Comparison of ENCODE assay signal across 22 mouse cellular contexts in genomic region chr4:134559154-134559553, GRCm38 (mm10). TPM values are rescaled to one million over a fixed set of nuclear protein-coding genes. Genes with fewer than 3 reads are reported as not detected.
DNase-seq lines count a peak whose midpoint lies in the region; TF ChIP-seq lines count a peak whose summit lies in the region.
"Had no signal": no experiment of that assay in that cellular context is flagged by ENCODE, and none has a peak within 500 bp of the region (broad histone marks: within the 10 kb centered on the region; RNA-seq: fewer than 3 reads in every experiment).

No protein-coding gene starts in this region.

- H3K36me3 ChIP-seq in limb, embryonic 10.5 days: no peaks in the 10 kb centered on the region
- H3K36me3 ChIP-seq: forebrain, embryonic 15.5 days; limb, embryonic 13.5 days; lung, embryonic 15.5 days had no signal

- no peaks in the 10 kb centered on the region for H3K9me3 ChIP-seq in limb, embryonic 10.5 days (replicated peaks)
- H3K9me3 ChIP-seq: forebrain, embryonic 15.5 days; heart, embryonic 12.5 days; limb, embryonic 13.5 days; lung, embryonic 15.5 days; neural tube, embryonic 13.5 days had no signal

- no peak for TF ChIP-seq CTCF in bone marrow, adult 2 months (IDR thresholded peaks at IDR 0.05; ENCODE audit: control insufficient read depth, insufficient read depth, low read length)

- H3K27ac ChIP-seq in bone marrow, adult 2 months (ENCODE audit: control insufficient read depth, insufficient read depth, low read depth, low read length, poor library complexity): peak overlapping the region; percentile 60
- H3K27ac ChIP-seq in limb, embryonic 10.5 days: peak overlapping the region; percentile 54; the same call in 1 of the 2 replicates
- H3K27ac ChIP-seq: forebrain, embryonic 15.5 days; hindbrain, embryonic 14.5 days; lung, embryonic 15.5 days had no signal

- intact Hi-C loops in left cerebral cortex, postnatal 10 days (cut with DNase I): no loop called here

- H3K4me3 ChIP-seq in bone marrow, adult 2 months (replicated peaks; ENCODE audit: control insufficient read depth, low read depth, low read length): no peak overlapping the region
- H3K4me3 ChIP-seq in limb, embryonic 10.5 days: no peak overlapping the region
- H3K4me3 ChIP-seq: forebrain, embryonic 15.5 days; heart, embryonic 12.5 days; limb, embryonic 13.5 days; lung, embryonic 15.5 days; neural tube, embryonic 13.5 days had no signal

- no peaks in the 10 kb centered on the region for H3K27me3 ChIP-seq in limb, embryonic 10.5 days (ENCODE audit: low read depth, poor library complexity, severe bottlenecking)
- H3K27me3 ChIP-seq: forebrain, embryonic 15.5 days; heart, embryonic 12.5 days; limb, embryonic 13.5 days; lung, embryonic 15.5 days; neural tube, embryonic 13.5 days had no signal

- no peak for TF ChIP-seq POLR2A in bone marrow, adult 2 months (IDR thresholded peaks at IDR 0.05; ENCODE audit: borderline replicate concordance, control insufficient read depth, low read depth, low read length)

- peaks cover 2% of the 10 kb centered on the region; the same call in 1 of the 2 replicates for H3K4me1 ChIP-seq in bone marrow, adult 2 months (ENCODE audit: control insufficient read depth, insufficient read depth, low read length)
- H3K4me1 ChIP-seq in limb, embryonic 10.5 days: peaks cover 24% of the 10 kb centered on the region

- DNase-seq in 3134 (ENCODE audit: extremely low read depth, insufficient read length, low spot score) (peak; percentile 67), 3T3-L1 (ENCODE audit: low read depth, low spot score) (peak; percentile 43)
- DNase-seq in limb, embryonic 10.5 days (ENCODE audit: low spot score): no peak
- no peak for DNase-seq in embryo, embryonic 11 days
- DNase-seq in cerebellum, adult 9-10 months: no peak
- no peak for DNase-seq in left cerebral cortex, postnatal 10 days (ENCODE audit: extremely low spot score in 1 of 2, low spot score in 2 of 2)
- DNase-seq: adrenal gland, adult 2 months; adrenal gland, postnatal 36 days; cerebellum, adult 8-10 months; cerebellum, postnatal 36 days; heart, adult 11 months; heart, postnatal 10 days; kidney, adult 9 months; kidney, postnatal 14 days; layer of hippocampus, adult 9-11 months had no signal

- WGBS in bone marrow, adult 2 months: 24% methylated on average over 7 of the region's 7 CpGs
- 85% methylated on average over 7 of the region's 7 CpGs for WGBS in limb, embryonic 10.5 days

RNA-seq across cellular contexts. Expression of gene Selenon, which starts 7.2 kb away (rescaled TPM):
- polyA plus RNA-seq in bone marrow, adult 2 months (2011; ENCODE audit: insufficient read depth, insufficient read length, low replicate concordance, missing spikeins): 7.1 and 8.4 TPM in 2 replicates
- polyA plus RNA-seq in limb, embryonic 10.5 days (2016; fragmentation: Nextera tagmentation; extraction: Ambion mirVana): 10.9 and 13.4 TPM in 2 replicates
- total RNA-seq in left cerebral cortex, postnatal 10 days (2021): 10 to 100 TPM; 17.6 to 19.7 TPM

RNA-seq across cellular contexts. Expression of gene Mtfr1l, which starts 24.0 kb away (rescaled TPM):
- 35.3 and 57.2 TPM in 2 replicates for polyA plus RNA-seq in bone marrow, adult 2 months (2011; ENCODE audit: insufficient read depth, insufficient read length, low replicate concordance, missing spikeins)
- polyA plus RNA-seq in limb, embryonic 10.5 days (2016; fragmentation: Nextera tagmentation; extraction: Ambion mirVana): 104 and 109 TPM in 2 replicates
- total RNA-seq in left cerebral cortex, postnatal 10 days (2021): 10 to 100 TPM; 82.8 to 84.5 TPM

RNA-seq across cellular contexts. Expression of gene Aunip, which starts 48.4 kb away (rescaled TPM):
- polyA plus RNA-seq in bone marrow, adult 2 months (2011; ENCODE audit: insufficient read depth, insufficient read length, low replicate concordance, missing spikeins): 9.5 and 13.9 TPM in 2 replicates
- 21.9 and 29.6 TPM in 2 replicates for polyA plus RNA-seq in limb, embryonic 10.5 days (2016; fragmentation: Nextera tagmentation; extraction: Ambion mirVana)
- total RNA-seq in left cerebral cortex, postnatal 10 days (2021): 1 to 10 TPM in 1 of 2 experiments, under 1 TPM in 1; 0.88 to 1.0 TPM

Comparison
In these comparisons a context has a peak if more than half of its experiments do, and no peak if none do; other contexts are left out.
1. DNase-seq: peak in 3134 (single experiment) and 3T3-L1 (single experiment); none in limb, embryonic 10.5 days (single experiment), embryo, embryonic 11 days (single experiment), cerebellum, adult 9-10 months (single experiment) and left cerebral cortex, postnatal 10 days (0 of 2).